Mouse (Mus musculus): ENCODE data around the gene Cmc4. TPM values are rescaled to one million over a fixed set of nuclear protein-coding genes. Genes with fewer than 3 reads are reported as not detected.

Gene Cmc4
- polyA plus RNA-seq (2014; fragmentation: Illumina TruSeq; extraction: RNeasy Lipid Tissue Mini Kit (QIAGEN cat#74804); ENCODE audit: low read depth, low replicate concordance): 19.9 TPM

DNA sequence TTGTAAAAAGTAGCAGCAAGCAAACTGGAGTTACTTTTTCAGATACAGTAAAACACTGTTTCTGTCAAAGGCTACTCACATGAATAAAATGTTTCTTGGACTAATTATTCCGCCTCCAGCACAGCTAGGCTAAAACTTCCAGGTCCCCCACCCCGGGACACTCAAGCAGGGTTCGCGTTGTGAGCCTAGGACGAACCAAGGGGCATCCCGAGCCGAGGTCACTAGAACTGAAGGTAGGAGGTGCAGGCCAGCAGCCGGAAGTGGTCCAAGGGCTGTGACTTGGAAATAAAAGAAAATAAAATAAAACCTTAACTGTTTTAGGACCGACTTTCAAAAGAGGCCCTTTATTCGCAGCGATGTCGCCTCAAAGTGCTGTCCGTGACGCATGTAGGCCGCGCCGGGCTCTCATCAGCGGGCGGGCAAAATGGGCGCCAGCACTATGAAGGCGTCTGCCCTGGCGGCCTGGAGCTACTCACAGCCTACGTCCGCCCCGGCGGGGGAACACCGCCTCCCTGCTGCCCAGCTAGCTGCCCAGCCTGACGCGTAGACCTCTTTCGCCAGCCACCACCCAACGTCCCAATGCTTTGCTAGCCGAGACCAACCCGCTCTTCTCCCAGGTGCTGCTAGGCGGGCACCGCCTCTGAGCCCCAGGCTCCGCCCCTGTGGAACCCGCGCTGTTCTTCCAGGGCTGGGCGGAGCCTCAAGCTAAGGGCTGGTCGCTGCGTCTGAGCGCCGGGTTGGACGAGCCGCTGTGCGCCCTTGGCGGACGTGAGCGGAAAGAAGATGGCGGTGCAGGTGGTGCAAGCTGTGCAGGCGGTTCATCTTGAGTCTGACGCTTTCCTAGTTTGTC lies at the start of gene Cmc4, which contains the start of the genes Mtcp1 and Brcc3:
Cmc4 (minus strand) TSS at position 649 of the 850 bp plus-strand sequence.
Mtcp1 (minus strand) TSS at position 653 of the 850 bp plus-strand sequence.
Brcc3 (plus strand) TSS at position 693 of the 850 bp plus-strand sequence.

DNA sequence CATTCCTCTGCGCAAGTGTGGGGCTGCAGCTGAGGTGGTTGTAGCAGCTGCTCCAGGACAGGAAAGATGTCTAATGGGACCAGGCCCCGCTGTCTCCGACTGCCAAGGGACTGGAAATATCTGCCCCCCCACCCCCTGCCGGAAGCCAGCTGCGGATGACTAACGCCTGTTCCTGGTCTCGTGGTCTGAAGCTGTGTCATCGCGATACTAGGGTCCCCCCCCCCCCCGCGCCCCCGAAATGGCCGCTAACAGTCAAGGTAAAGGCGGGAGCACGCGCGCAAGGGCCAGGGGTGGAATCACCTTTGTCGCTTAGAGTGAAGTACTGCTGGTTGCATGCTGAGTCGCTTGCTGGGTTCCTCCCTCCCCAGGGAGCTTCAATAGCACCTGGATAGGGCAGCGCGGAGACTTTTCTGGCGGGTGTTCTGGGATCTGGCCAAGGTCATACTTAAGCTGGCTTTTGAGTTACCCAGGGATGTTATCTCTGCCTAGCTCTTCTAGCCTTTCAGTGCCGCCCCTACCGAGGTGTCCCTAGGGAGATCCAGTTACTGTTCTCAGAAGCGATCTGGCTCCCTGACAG lies 34.1 kb downstream of the Cmc4 start, which contains the start of the genes Fundc2 and F8:
Fundc2 (plus strand) TSS at position 205 of the 577 bp plus-strand sequence.
F8 (minus strand) TSS at position 421 of the 577 bp plus-strand sequence.

Other genes with a start within 250 kb of the Cmc4 start
- 19.5 TPM for gene Fundc2, start 34.2 kb downstream of the Cmc4 start, polyA plus RNA-seq (2014; fragmentation: Illumina TruSeq; extraction: RNeasy Lipid Tissue Mini Kit (QIAGEN cat#74804); ENCODE audit: low read depth, low replicate concordance)
- gene F8, start 34.0 kb downstream of the Cmc4 start, polyA plus RNA-seq (2014; fragmentation: Illumina TruSeq; extraction: RNeasy Lipid Tissue Mini Kit (QIAGEN cat#74804); ENCODE audit: low read depth, low replicate concordance): 12.1 TPM
- 8.5 TPM for gene Mtcp1, start within 50 bp of the Cmc4 start, polyA plus RNA-seq (2014; fragmentation: Illumina TruSeq; extraction: RNeasy Lipid Tissue Mini Kit (QIAGEN cat#74804); ENCODE audit: low read depth, low replicate concordance)
- gene Brcc3, start within 50 bp of the Cmc4 start, polyA plus RNA-seq (2014; fragmentation: Illumina TruSeq; extraction: RNeasy Lipid Tissue Mini Kit (QIAGEN cat#74804); ENCODE audit: low read depth, low replicate concordance): 40.1 TPM
- 59.9 TPM for gene Vbp1, start 97.7 kb upstream of the Cmc4 start, polyA plus RNA-seq (2014; fragmentation: Illumina TruSeq; extraction: RNeasy Lipid Tissue Mini Kit (QIAGEN cat#74804); ENCODE audit: low read depth, low replicate concordance)
- not detected for gene Rab39b, start 161.6 kb upstream of the Cmc4 start, polyA plus RNA-seq (2014; fragmentation: Illumina TruSeq; extraction: RNeasy Lipid Tissue Mini Kit (QIAGEN cat#74804); ENCODE audit: low read depth, low replicate concordance)

Measured in liver, adult 10 weeks (tissue).